Mouse (Mus musculus): Measurements from ENCODE around the gene St3gal2.
"Not testable (repeated sequence)": the region's sequence is repeated elsewhere in the genome, so short reads cannot be mapped to it uniquely, and the experiment has no call there.

Gene St3gal2

DNA sequence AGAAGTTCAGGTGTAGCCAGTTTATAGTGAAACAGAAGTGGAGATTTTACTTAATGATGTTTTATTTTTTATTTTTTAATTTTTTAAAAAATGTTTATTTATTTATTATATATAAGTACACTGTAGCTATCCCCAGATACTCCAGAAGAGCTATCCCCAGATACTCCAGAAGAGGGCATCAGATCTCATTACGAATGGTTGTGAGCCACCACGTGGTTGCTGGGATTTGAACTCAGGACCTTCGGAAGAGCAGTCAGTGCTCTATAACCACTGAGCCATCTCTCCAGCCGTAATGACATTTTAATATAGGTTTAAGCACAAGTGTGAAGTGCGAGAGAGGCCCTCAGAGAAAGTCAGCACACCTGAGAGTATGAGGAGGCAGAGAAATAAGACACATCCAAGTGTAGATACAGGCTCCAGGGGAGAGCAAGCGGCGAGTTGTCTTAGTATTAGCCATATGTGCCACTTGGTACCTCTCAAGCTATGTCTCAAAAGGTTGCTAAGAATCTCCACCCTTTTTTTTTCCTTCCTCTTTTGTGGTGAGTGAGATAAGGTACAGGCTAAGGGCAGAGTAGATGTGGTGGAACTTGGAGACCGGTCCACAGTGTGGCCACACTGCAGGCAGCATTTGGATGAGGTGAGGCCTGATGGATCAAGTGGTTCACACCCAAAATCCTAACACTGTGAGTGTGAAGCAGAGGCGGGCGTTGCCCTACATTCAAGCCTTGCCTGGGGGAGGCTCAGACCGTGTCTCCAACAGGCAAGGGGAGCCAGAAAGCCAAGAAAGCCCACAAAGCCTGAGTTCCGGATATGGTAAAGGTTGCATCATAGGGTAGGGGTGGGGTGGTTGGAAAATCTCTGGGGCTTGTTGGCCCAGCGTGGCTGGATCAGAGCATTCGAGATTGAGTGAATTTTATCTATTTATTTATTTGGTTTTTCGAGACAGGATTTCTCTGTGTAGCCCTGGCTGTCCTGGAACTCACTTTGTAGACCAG is 7.8 kb upstream of the St3gal2 start:
- DNase-seq (ENCODE audit: low spot score in 2 of 2) = no peak

- no peak for DNase-seq (ENCODE audit: low spot score in 2 of 2)
Measured at GRCm38 (mm10) chr8:110917415-110917814, 2.3 kb upstream of the St3gal2 start.

GRCm38 (mm10) chr8:110918027-110918426 is 1.7 kb upstream of the St3gal2 start:
- no peak for DNase-seq (ENCODE audit: low spot score in 2 of 2)

- DNase-seq (ENCODE audit: low spot score in 2 of 2) = no peak
Measured at GRCm38 (mm10) chr8:110918460-110918859, 1.3 kb upstream of the St3gal2 start.

- DNase-seq (ENCODE audit: low spot score in 2 of 2) = peak; percentile 39 to 46
Measured at GRCm38 (mm10) chr8:110920032-110920772, 480 bp downstream of the St3gal2 start.

GRCm38 (mm10) chr8:110920773-110921277 is 1.1 kb downstream of the St3gal2 start:
- no peak for DNase-seq (ENCODE audit: low spot score in 2 of 2)

- no peak for DNase-seq (ENCODE audit: low spot score in 2 of 2)
Measured at GRCm38 (mm10) chr8:110921492-110922230, 1.9 kb downstream of the St3gal2 start.

GRCm38 (mm10) chr8:110925691-110926140 is 6.0 kb downstream of the St3gal2 start:
- no peak for DNase-seq (ENCODE audit: low spot score in 2 of 2)

DNA sequence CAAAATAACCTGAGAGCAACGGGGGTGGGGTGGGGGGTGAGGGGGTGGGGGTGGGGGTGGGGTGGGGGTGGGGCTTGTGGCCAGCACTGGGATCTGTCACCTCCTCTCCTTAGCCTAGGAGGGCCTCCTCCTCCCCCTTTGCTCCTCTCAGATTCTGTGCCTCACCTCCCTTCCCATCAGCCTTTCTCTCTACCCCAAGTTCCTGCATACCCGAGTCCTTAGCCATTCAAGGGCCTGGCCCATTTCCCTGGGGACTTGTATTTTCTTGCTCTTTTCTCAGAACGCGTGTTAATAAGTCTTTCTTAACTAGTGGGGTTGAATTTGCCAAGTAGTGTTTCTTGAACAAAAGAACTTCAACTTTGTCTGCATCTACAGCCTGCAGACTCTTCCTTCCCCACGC is 7.0 kb downstream of the St3gal2 start:
- DNase-seq (ENCODE audit: low spot score in 2 of 2) = no peak

GRCm38 (mm10) chr8:110928435-110928834 is 8.7 kb downstream of the St3gal2 start:
- no peak for DNase-seq (ENCODE audit: low spot score in 2 of 2)

- no peak for DNase-seq (ENCODE audit: low spot score in 2 of 2)
Measured at GRCm38 (mm10) chr8:110929066-110929465, 9.3 kb downstream of the St3gal2 start.

DNA sequence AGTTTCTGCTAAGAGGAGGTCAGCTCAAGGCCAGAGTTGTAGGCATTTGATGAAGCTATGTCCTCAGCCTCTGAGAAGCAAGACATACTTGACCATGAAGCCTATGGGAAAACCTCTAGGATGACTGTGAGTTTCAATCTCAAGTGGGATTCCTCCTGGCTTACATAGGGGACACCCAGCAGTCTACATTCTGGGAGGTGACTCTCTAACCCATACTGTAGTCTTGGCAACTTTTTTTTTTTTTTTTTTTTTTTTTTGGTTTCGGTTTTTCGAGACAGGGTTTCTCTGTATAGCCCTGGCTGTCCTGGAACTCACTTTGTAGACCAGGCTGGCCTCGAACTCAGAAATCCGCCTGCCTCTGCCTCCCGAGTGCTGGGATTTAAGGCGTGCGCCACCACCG is 9.9 kb downstream of the St3gal2 start:
- not testable (repeated sequence) for DNase-seq (ENCODE audit: low spot score in 2 of 2)

- no peak for DNase-seq (ENCODE audit: low spot score in 2 of 2)
Measured at GRCm38 (mm10) chr8:110931176-110931939, 11.6 kb downstream of the St3gal2 start.

- DNase-seq (ENCODE audit: low spot score in 2 of 2) = no peak
Measured at GRCm38 (mm10) chr8:110932444-110932843, 12.7 kb downstream of the St3gal2 start.

DNA sequence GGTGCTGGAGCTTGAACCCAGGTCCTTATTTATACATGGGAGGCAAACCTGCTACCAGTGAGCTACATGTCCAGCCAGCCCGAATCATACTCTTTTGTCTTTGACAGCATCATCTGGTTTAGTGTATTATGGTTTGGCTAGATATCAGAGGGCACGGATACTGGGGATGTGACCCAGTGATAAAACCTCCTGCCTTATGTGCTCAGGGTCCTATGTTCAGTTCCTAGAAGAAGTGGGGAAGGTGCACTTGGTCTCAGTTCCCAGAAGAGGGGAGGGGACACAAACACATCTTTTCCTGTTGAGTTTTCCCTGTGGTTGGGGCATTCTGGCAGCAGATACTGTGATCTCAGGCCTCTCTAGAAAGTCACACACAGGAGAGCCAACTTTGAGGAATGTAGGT is 13.6 kb downstream of the St3gal2 start:
- no peak for DNase-seq (ENCODE audit: low spot score in 2 of 2)

GRCm38 (mm10) chr8:110936217-110936616 is 16.5 kb downstream of the St3gal2 start:
- DNase-seq (ENCODE audit: low spot score in 2 of 2) = peak; percentile 37 to 41

DNA sequence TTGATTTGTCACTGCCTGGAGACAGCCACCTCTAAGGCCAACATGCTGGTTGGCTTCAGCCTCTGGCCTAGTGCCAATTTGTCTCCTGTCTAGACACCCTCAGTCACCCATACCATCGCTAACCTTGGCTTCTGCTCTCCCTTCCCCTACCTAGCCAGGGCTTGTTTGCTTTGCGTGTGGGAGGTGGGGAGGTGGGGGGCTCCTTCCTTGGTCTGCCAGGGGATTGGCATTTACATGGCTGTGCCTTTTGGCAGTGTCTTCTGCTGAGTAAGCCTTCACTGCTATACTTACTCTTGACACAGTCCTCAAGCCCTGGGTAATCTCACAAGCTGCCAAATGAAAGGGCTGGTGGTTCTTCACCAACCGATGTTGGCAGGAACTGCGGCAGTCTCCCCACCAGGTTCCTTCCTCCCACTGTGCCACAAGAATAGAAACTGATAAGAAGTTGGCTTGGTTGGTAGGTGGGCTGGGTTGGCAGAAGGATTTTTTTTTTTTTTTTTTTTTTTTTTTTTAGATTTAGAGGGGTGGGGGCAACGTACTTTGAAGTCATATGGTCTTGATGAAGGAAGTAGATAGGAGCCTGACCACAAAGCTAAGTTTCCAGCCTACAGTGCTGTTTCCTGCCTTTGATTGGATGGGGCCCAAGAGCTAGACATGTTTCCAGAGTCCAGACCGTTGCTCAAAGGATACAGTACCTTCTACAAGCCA is 19.3 kb downstream of the St3gal2 start:
- peak; percentile 74 to 78 for DNase-seq (ENCODE audit: low spot score in 2 of 2)

DNA sequence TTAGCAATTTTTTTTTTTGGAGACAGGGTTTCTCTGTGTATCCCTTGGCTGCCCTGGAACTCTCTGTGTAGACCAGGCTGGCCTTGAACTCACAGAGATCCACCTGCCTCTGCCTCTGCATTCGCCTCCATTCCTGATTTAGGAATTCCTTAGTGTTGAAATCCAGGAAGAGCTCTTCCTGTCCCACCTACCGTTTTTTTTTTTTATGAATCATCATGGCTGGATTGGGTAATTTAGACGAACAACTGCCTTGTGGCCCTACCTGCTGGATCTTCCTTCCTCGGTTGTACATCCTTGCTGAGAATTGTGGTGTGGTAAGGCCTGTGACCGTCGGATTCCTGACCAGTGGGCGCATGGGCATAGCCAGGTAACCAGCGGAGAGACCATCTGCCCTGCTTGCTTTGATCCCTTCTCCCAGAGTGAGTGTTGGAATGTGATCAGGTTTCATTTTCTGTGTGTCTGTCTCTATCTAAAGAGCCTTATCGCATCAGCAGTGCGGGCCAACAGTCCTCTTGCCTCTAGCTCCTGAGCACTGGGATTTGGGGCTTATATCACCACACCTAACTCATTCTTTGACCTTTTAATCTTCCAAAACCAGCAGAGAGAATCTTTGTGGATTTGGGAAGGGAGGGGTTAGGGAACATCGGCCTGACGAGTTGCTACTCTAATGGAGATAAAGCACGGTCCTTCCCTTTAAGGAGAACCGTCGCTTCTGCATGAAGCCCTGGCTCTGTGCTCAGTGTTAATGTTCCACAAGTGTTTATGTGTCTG is 21.1 kb downstream of the St3gal2 start:
- no peak for DNase-seq (ENCODE audit: low spot score in 2 of 2)

GRCm38 (mm10) chr8:110941453-110941948 is 21.8 kb downstream of the St3gal2 start:
- no peak for DNase-seq (ENCODE audit: low spot score in 2 of 2)

Data from right cerebral cortex, postnatal 36 days (tissue).